Mouse (Mus musculus) heart, embryonic 12.5 days (tissue): ENCODE data around the gene C9. TPM values are rescaled to one million over a fixed set of nuclear protein-coding genes. Genes with fewer than 3 reads are reported as not detected.

Source experiments
- ATAC-seq: fragments of 200-750 bp; cut with Nextera tagmentation; 2 replicates; pipeline ENCODE4 v1.8.0; 2017; ENCODE audit warnings: moderate TSS enrichment, moderate library complexity; ENCODE audit not compliant: insufficient number of reproducible peaks, low FRiP score
- H3K27ac ChIP-seq: fragments of 300-500 bp; sonication (generic); 2 replicates; pipeline ENCODE4 v1.5.1; 2016; ENCODE audit warnings: mild to moderate bottlenecking, moderate library complexity; ENCODE audit not compliant: poor library complexity, severe bottlenecking
- H3K27me3 ChIP-seq: fragments of 300-500 bp; sonication (generic); replicated peaks from 2 replicates; pipeline ENCODE4 v1.6.1; 2016; ENCODE audit warnings: mild to moderate bottlenecking, moderate library complexity
- H3K36me3 ChIP-seq: fragments of 300-500 bp; sonication (generic); 2 replicates; pipeline ENCODE4 v1.6.1; 2016; ENCODE audit warnings: mild to moderate bottlenecking, moderate library complexity
- H3K4me1 ChIP-seq: fragments of 300-500 bp; sonication (generic); replicated peaks from 2 replicates; pipeline ENCODE4 v1.6.1; 2016; ENCODE audit warnings: mild to moderate bottlenecking
- H3K4me2 ChIP-seq: fragments of 300-500 bp; sonication (generic); 2 replicates; pipeline ENCODE4 v1.6.1; 2016; ENCODE audit warnings: mild to moderate bottlenecking, moderate library complexity
- H3K4me3 ChIP-seq: fragments of 300-500 bp; sonication (generic); 2 replicates; pipeline ENCODE4 v1.5.1; 2016; ENCODE audit warnings: mild to moderate bottlenecking
- H3K9ac ChIP-seq: fragments of 300-500 bp; sonication (generic); 2 replicates; pipeline ENCODE4 v1.6.1; 2016; ENCODE audit warnings: mild to moderate bottlenecking, moderate library complexity
- H3K9me3 ChIP-seq: fragments of 300-500 bp; sonication (generic); replicated peaks from 2 replicates; pipeline ENCODE4 v1.6.1; 2016; ENCODE audit warnings: mild to moderate bottlenecking, moderate library complexity
- WGBS: fragments of 180-500 bp; shearing (Covaris S2); methylation state at CpG from one replicate; pipeline ENCODE4 v1.1.7; 2016; 5-methylcytosine and 5-hydroxymethylcytosine counted together
- polyA plus RNA-seq: library from polyadenylated mRNA; unstranded; fragments of >200 nt; fragmentation: Nextera tagmentation; extraction: Ambion mirVana; gene quantifications from 2 replicates; pipeline ENCODE4 v1.2.1, GENCODE M21; 2016

The C9 gene
- polyA plus RNA-seq, 1 experiment from 2014 or later = not detected

DNA sequence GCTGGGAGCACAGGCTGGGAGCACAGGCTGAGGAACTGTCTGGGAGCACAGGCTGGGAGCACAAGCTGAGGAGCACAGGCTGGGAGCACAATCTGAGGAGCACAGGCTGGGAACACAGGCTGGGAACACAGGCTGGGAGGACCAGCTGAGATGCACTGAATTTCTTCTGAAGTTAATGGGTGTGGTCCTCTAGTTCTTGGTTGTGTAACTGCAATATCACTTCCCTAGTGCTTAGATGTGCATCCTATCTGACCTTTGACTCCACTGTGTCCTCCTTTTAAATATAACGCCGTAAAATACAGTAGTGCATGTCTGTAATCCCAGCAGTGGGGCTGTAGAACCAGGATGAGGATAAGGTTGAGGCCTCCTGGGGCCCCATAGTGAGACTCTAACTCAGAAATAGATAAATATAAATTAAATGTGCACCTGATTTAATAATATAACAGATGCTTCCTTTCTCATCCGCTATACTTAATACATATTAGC is 88.8 kb downstream of the C9 start:
- Histone ChIP-seq H3K27ac (no peak overlapping the region), H3K36me3 (no peaks in the 10 kb centered on the region), H3K4me1 (no peaks in the 10 kb centered on the region), H3K4me3 (no peak overlapping the region), H3K9me3 (no peaks in the 10 kb centered on the region), H3K4me2 (no peak overlapping the region), H3K9ac (no peak overlapping the region), H3K27me3 (no peaks in the 10 kb centered on the region)
- 82% methylated on average over 3 of the region's 3 CpGs for WGBS
- no peak for ATAC-seq

DNA sequence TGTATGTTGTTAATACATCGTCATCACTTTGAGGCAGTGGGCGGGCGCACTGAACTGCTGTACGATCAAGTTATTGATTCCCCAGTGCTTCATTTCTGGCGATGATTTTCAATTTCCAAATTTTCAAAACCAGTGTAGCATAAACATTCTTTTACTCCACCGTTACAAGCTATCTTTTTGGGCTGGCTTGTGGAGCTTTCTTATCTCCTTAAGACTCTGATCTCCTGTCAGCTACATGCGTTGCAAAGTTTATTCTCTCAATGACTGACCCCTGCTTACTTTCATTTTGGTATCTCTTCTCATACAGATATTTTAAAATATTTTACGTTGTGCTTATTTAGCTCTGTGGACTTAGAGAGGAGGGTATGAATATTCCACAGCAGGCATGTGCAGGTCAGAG is 89.5 kb downstream of the C9 start:
- Histone ChIP-seq H3K27ac (no peak overlapping the region), H3K9me3 (no peaks in the 10 kb centered on the region), H3K27me3 (no peaks in the 10 kb centered on the region), H3K4me3 (no peak overlapping the region), H3K4me1 (no peaks in the 10 kb centered on the region), H3K36me3 (no peaks in the 10 kb centered on the region), H3K9ac (no peak overlapping the region), H3K4me2 (no peak overlapping the region)
- no peak for ATAC-seq
- WGBS = 66% methylated on average over 8 of the region's 8 CpGs

DNA sequence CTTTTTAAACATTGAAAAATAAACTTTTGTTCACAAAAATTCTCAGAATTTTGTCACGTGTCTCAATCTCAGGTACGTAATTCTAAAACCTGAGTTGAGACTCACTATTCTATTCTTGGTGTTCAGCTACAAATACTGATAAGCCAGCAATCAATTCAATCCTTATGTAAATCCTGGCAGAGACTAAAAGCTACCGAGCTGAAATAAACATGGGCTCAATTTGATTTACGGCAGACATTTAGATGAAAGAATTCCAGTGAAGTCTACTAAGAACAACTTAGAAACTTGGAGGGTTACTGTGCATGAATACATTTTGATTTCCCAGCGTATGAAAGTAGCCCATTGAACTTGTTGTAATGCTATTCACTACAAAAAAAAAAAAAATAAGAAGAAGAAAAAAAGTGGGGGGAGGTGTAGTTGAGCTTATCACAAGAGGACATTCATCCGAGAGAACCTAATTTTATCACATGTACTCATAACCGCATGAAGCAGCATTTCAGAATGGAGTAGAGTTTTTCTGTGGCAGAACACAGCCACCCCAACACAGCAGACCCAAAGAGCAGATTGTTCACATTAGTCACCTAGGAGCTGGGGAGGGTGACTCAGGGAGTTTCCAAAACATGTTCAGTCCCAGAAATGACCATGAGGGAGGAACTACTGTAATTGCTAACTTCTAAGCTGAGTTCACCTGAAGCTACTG is 94.7 kb downstream of the C9 start:
- no peak overlapping the region for H3K4me3 ChIP-seq
- no peak overlapping the region for H3K27ac ChIP-seq
- H3K27me3 ChIP-seq = no peaks in the 10 kb centered on the region
- H3K9ac ChIP-seq = no peak overlapping the region
- no peak overlapping the region for H3K4me2 ChIP-seq
- 55% methylated on average over 7 of the region's 7 CpGs for WGBS
- no peaks in the 10 kb centered on the region for H3K36me3 ChIP-seq
- no peaks in the 10 kb centered on the region for H3K9me3 ChIP-seq
- ATAC-seq = no peak
- H3K4me1 ChIP-seq = no peaks in the 10 kb centered on the region

Other genes with a start within 250 kb of the C9 start
- 47.1 and 52.3 TPM in 2 replicates for gene Dab2, start 145.5 kb upstream of the C9 start, polyA plus RNA-seq
- 4.3 and 7.0 TPM in 2 replicates for gene Fyb, start 77.5 kb downstream of the C9 start, polyA plus RNA-seq